Mouse (Mus musculus) frontal cortex, postnatal 14 days (tissue): ENCODE results near the gene Scgb1b24.

Experiments used
- DNase-seq, 2 experiments: peaks; one replicate each; pipeline ENCODE4 v3.0.0; 2022; ENCODE audit warnings: low spot score in 2 of 2

Scgb1b24 gene

GRCm38 (mm10) chr7:33743499-33743898 is at the start of gene Scgb1b24:
Scgb1b24 (plus strand) TSS chr7:33743799.
- no peak for DNase-seq

- DNase-seq: no peak
These were observed 4.4 kb upstream of the Scgb1b24 start, which contains the start of gene Scgb2b24 for GRCm38 (mm10) chr7:33739212-33739611. Scgb2b24 (minus strand) TSS chr7:33739312.
